ENCODE assay signal across 8 mouse cellular contexts in the genomic region with DNA sequence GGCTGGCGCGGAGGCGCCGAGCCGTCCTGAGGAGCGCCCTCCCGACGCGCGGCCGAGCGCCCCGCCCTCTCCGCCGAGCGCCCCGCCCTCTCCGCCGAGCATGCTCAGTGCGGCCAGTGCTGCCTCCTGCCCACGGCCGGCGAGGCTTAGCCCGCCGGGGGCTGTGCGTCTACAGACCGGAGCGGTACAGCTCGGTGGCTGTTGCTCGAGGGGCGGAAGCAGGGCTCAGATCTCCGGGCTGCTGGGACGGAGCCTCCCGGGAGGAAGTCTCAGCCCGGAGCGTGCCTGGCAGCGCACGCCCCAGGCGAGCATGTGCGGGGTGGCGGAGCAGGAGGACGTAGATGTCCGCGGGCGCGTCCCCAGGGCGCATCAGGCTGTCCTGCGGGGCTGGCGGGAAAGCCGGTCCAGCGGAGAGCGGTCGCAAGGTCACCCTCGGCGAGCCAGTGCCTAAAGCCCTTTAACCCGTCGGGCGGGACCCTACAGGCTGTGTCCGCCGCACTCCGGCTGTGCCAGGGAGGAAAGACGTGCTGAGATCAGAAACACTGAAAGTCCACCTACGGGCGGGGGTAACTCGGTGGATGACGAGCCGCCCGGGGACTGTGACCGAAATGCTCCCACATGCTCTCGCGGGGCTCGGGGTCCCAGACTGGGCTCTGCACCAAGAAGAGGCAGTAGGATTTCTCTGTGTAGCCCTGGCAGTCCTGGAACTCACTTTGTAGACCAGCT. TPM values are rescaled to one million over a fixed set of nuclear protein-coding genes. Genes with fewer than 3 reads are reported as not detected.
DNase-seq lines count a peak whose midpoint lies in the region; ATAC-seq and TF ChIP-seq lines count a peak whose summit lies in the region.

No protein-coding gene starts in this region.

- in situ Hi-C loops in ES-E14 (cut with MboI; ENCODE audit: low sequenced_read_pairs in 2 of 2, unreplicated experiment in 2 of 2) = no loop called here

- TF ChIP-seq EP300 in liver, postnatal 0 days (IDR thresholded peaks at IDR 0.05; ENCODE audit: low read depth) = no peak

- no peak for TF ChIP-seq CTCF in liver, postnatal 0 days (IDR thresholded peaks at IDR 0.05; ENCODE audit: low read depth)

- H3K36me3 ChIP-seq in ES-E14 (ENCODE audit: control insufficient read depth, insufficient read depth, low read length, poor library complexity, severe bottlenecking) = no peaks in the 10 kb centered on the region
- H3K36me3 ChIP-seq in forebrain, embryonic 14.5 days (ENCODE audit: control insufficient read depth, insufficient read depth, low read length) = no peaks in the 10 kb centered on the region
- no peaks in the 10 kb centered on the region for H3K36me3 ChIP-seq in liver, postnatal 0 days (replicated peaks; ENCODE audit: insufficient read depth, low read length)
- H3K36me3 ChIP-seq in neural tube, embryonic 13.5 days = no peaks in the 10 kb centered on the region

- DNase-seq in ES-E14 (ENCODE audit: low read depth, low spot score) = peak; percentile 59
- DNase-seq in cerebellum, adult 11 months = peak; percentile 91
- peak; percentile 92 for DNase-seq in forebrain, embryonic 14.5 days (ENCODE audit: low spot score)
- DNase-seq in heart, postnatal 14 days = peak; percentile 93 to 95
- peak; percentile 84 for DNase-seq in layer of hippocampus, adult 11-12 months (ENCODE audit: low spot score)
- DNase-seq in liver, postnatal 0 days = peak; percentile 95
- DNase-seq in telencephalon, adult 2 months (ENCODE audit: low read depth, low spot score) = peak; percentile 70

- peak overlapping the region; percentile 74 to 91 for H3K4me3 ChIP-seq in ES-E14 (ENCODE audit: insufficient read depth in 1 of 2, low read depth in 1 of 2, low read length in 2 of 2, poor library complexity in 1 of 2, severe bottlenecking in 1 of 2)
- H3K4me3 ChIP-seq in forebrain, embryonic 14.5 days (ENCODE audit: low read depth, low read length) = peak overlapping the region; percentile 70
- H3K4me3 ChIP-seq in liver, postnatal 0 days (ENCODE audit: low read depth, low read length) = peak overlapping the region; percentile 70
- peak overlapping the region; percentile 93 for H3K4me3 ChIP-seq in neural tube, embryonic 13.5 days

- WGBS in forebrain, embryonic 14.5 days = under 1% methylated on average over 52 of the region's 72 CpGs
- under 1% methylated on average over 51 of the region's 72 CpGs for WGBS in liver, postnatal 0 days (ENCODE audit: insufficient replicate concordance)
- WGBS in neural tube, embryonic 13.5 days = under 1% methylated on average over 57 of the region's 72 CpGs

- peak overlapping the region; percentile 88 for H3K4me2 ChIP-seq in forebrain, embryonic 14.5 days (ENCODE audit: low read length)
- peak overlapping the region; percentile 99 for H3K4me2 ChIP-seq in liver, postnatal 0 days (ENCODE audit: low read depth, low read length)
- H3K4me2 ChIP-seq in neural tube, embryonic 13.5 days = peak overlapping the region; percentile 82

- intact Hi-C loops in heart, postnatal 14 days (cut with DNase I) = loop anchor here (10.0 kb wide), 2 partner anchors 111 to 551 kb away; partner anchors contain the start of gene Eif4e

- H3K27me3 ChIP-seq in forebrain, embryonic 14.5 days (replicated peaks; ENCODE audit: control insufficient read depth, insufficient read depth, low read length) = no peaks in the 10 kb centered on the region
- H3K27me3 ChIP-seq in liver, postnatal 0 days (ENCODE audit: insufficient read depth, low read length) = no peaks in the 10 kb centered on the region
- no peaks in the 10 kb centered on the region for H3K27me3 ChIP-seq in neural tube, embryonic 13.5 days

- peak; percentile 95 for ATAC-seq in forebrain, embryonic 14.5 days
- ATAC-seq in liver, postnatal 0 days = peak; percentile 96
- peak; percentile 98 for ATAC-seq in neural tube, embryonic 13.5 days (ENCODE audit: low read depth)

- H3K9ac ChIP-seq in ES-E14 (ENCODE audit: insufficient read depth, low read depth, low read length, poor library complexity, severe bottlenecking) = peak overlapping the region; percentile 90
- peak overlapping the region; percentile 84 for H3K9ac ChIP-seq in forebrain, embryonic 14.5 days (ENCODE audit: low read length)
- H3K9ac ChIP-seq in liver, postnatal 0 days (replicated peaks) = peak overlapping the region; percentile 77
- H3K9ac ChIP-seq in neural tube, embryonic 13.5 days = peak overlapping the region; percentile 88

- no peaks in the 10 kb centered on the region for H3K9me3 ChIP-seq in ES-E14 (ENCODE audit: control insufficient read depth, insufficient read depth, low read depth, low read length)
- no peaks in the 10 kb centered on the region for H3K9me3 ChIP-seq in forebrain, embryonic 14.5 days (replicated peaks; ENCODE audit: control insufficient read depth, low read length)
- no peaks in the 10 kb centered on the region for H3K9me3 ChIP-seq in liver, postnatal 0 days (ENCODE audit: low read length)
- H3K9me3 ChIP-seq in neural tube, embryonic 13.5 days = no peaks in the 10 kb centered on the region

- peaks cover 0 to 6% of the 10 kb centered on the region in 2 experiments; a peak in 1 of 4 replicates for H3K4me1 ChIP-seq in ES-E14 (ENCODE audit: control insufficient read depth in 2 of 2, insufficient read depth in 2 of 2, low read length in 2 of 2, poor library complexity in 1 of 2)
- 0 out of 2 replicates have a peak, but pooled peaks cover 3% of the 10 kb centered on the region for H3K4me1 ChIP-seq in forebrain, embryonic 14.5 days (ENCODE audit: control insufficient read depth, insufficient read depth, low read length)
- H3K4me1 ChIP-seq in liver, postnatal 0 days (ENCODE audit: insufficient read depth) = 0 out of 2 replicates have a peak, but pooled peaks cover 2% of the 10 kb centered on the region
- peaks cover 24% of the 10 kb centered on the region for H3K4me1 ChIP-seq in neural tube, embryonic 13.5 days (replicated peaks)

- peak overlapping the region; percentile 70; the same call in 1 of the 2 replicates for H3K27ac ChIP-seq in ES-E14 (ENCODE audit: insufficient read depth, low read depth, low read length, poor library complexity, severe bottlenecking)
- H3K27ac ChIP-seq in forebrain, embryonic 14.5 days (ENCODE audit: low read depth, low read length) = peak overlapping the region; percentile 89
- H3K27ac ChIP-seq in liver, postnatal 0 days (ENCODE audit: low read depth) = peak overlapping the region; percentile 88
- peak overlapping the region; percentile 99 for H3K27ac ChIP-seq in neural tube, embryonic 13.5 days (replicated peaks)

TF ChIP-seq in ES-E14, 5 proteins besides CTCF, POLR2A, EP300 and RAD21:
- peak; percentile 38; the same call in 1 of the 2 replicates for TF ChIP-seq HCFC1 (IDR thresholded peaks at IDR 0.05; ENCODE audit: borderline replicate concordance, insufficient read depth, low read length)
- TF ChIP-seq MAFK (IDR thresholded peaks at IDR 0.05; ENCODE audit: insufficient read depth, low read depth, low read length) = no peak
- no peak for TF ChIP-seq ZC3H11A (IDR thresholded peaks at IDR 0.05; ENCODE audit: borderline replicate concordance, low read depth, low read length)
- TF ChIP-seq CHD2 (IDR thresholded peaks at IDR 0.05; ENCODE audit: low read depth, low read length) = no peak
- no peak for TF ChIP-seq ZNF384 (IDR thresholded peaks at IDR 0.05; ENCODE audit: low read depth, low read length)
TF ChIP-seq in ES-E14: peak in this region for 1.

RNA-seq across cellular contexts. Expression of gene Rap1gds1, which starts 0.5 kb away (rescaled TPM):
- 20.0 and 21.9 TPM in 2 replicates for total RNA-seq in ES-E14 (2012; rRNA removed)
- 35.5 and 46.0 TPM in 2 replicates for polyA plus RNA-seq in forebrain, embryonic 14.5 days (2014; fragmentation: Nextera tagmentation; extraction: Ambion mirVana)
- total RNA-seq in heart, postnatal 14 days (2021) = 10 to 100 TPM; 32.7 to 35.5 TPM
- 8.3 and 9.9 TPM in 2 replicates for polyA plus RNA-seq in liver, postnatal 0 days (2015; fragmentation: Nextera tagmentation; extraction: Ambion mirVana)
- 92.3 and 99.7 TPM in 2 replicates for polyA plus RNA-seq in neural tube, embryonic 13.5 days (2015; fragmentation: Nextera tagmentation; extraction: Ambion mirVana)

Comparison
In these comparisons a context has a peak if more than half of its experiments do, and no peak if none do; other contexts are left out.
1. Peak in every context shown above with its lines: DNase-seq, ATAC-seq, H3K4me3 ChIP-seq and H3K27ac ChIP-seq.